Mouse (Mus musculus): Measurements from ENCODE around the gene Mindy2. TPM values are rescaled to one million over a fixed set of nuclear protein-coding genes. Genes with fewer than 3 reads are reported as not detected.

Gene Mindy2
- total RNA-seq (2014; fragmentation: Nextera tagmentation) = 11.8 and 12.5 TPM in 2 replicates
- total RNA-seq (2017) = 9.0 and 10.1 TPM in 2 replicates

- peak; percentile 95 for ATAC-seq (replicated peaks; ENCODE audit: poor library complexity, severe bottlenecking)
These were observed at the start of gene Mindy2 for GRCm38 (mm10) chr9:70657013-70657967. Gene Mindy2 (minus strand): TSS chr9:70657174.

GRCm38 (mm10) chr9:70706444-70706843 is 49.5 kb upstream of the Mindy2 start:
- peak; percentile 58 for ATAC-seq (replicated peaks; ENCODE audit: poor library complexity, severe bottlenecking)

GRCm38 (mm10) chr9:70703597-70704203 is 46.7 kb upstream of the Mindy2 start:
- no peak for ATAC-seq (replicated peaks; ENCODE audit: poor library complexity, severe bottlenecking)

GRCm38 (mm10) chr9:70698090-70698489 is 41.1 kb upstream of the Mindy2 start:
- no peak for ATAC-seq (replicated peaks; ENCODE audit: poor library complexity, severe bottlenecking)

GRCm38 (mm10) chr9:70695723-70696122 is 38.7 kb upstream of the Mindy2 start:
- ATAC-seq (replicated peaks; ENCODE audit: poor library complexity, severe bottlenecking) = no peak

GRCm38 (mm10) chr9:70691772-70692693 is 35.1 kb upstream of the Mindy2 start:
- peak; percentile 33 for ATAC-seq (replicated peaks; ENCODE audit: poor library complexity, severe bottlenecking)

GRCm38 (mm10) chr9:70690579-70690978 is 33.6 kb upstream of the Mindy2 start:
- ATAC-seq (replicated peaks; ENCODE audit: poor library complexity, severe bottlenecking) = no peak

- peak; percentile 42; the same call in 1 of the 2 replicates for ATAC-seq (replicated peaks; ENCODE audit: poor library complexity, severe bottlenecking)
These were observed 33.0 kb upstream of the Mindy2 start for GRCm38 (mm10) chr9:70689926-70690325.

- no peak for ATAC-seq (replicated peaks; ENCODE audit: poor library complexity, severe bottlenecking)
These were observed 31.5 kb upstream of the Mindy2 start for GRCm38 (mm10) chr9:70688301-70688968.

- no peak for ATAC-seq (replicated peaks; ENCODE audit: poor library complexity, severe bottlenecking)
These were observed 25.2 kb upstream of the Mindy2 start for GRCm38 (mm10) chr9:70682202-70682601.

- peak; percentile 6; the same call in 1 of the 2 replicates for ATAC-seq (replicated peaks; ENCODE audit: poor library complexity, severe bottlenecking)
These were observed 22.4 kb upstream of the Mindy2 start for GRCm38 (mm10) chr9:70679132-70680091.

- peak; percentile 95 for ATAC-seq (replicated peaks; ENCODE audit: poor library complexity, severe bottlenecking)
These were observed 21.7 kb upstream of the Mindy2 start, which contains the start of gene Adam10 for GRCm38 (mm10) chr9:70678682-70679131. Gene Adam10 (plus strand): TSS chr9:70678997.

GRCm38 (mm10) chr9:70675961-70676360 is 19.0 kb upstream of the Mindy2 start:
- no peak for ATAC-seq (replicated peaks; ENCODE audit: poor library complexity, severe bottlenecking)

- no peak for ATAC-seq (replicated peaks; ENCODE audit: poor library complexity, severe bottlenecking)
These were observed 18.1 kb upstream of the Mindy2 start for GRCm38 (mm10) chr9:70675117-70675516.

GRCm38 (mm10) chr9:70673656-70674055 is 16.7 kb upstream of the Mindy2 start:
- ATAC-seq (replicated peaks; ENCODE audit: poor library complexity, severe bottlenecking) = no peak

GRCm38 (mm10) chr9:70671772-70672579 is 15.0 kb upstream of the Mindy2 start:
- ATAC-seq (replicated peaks; ENCODE audit: poor library complexity, severe bottlenecking) = peak; percentile 52

- ATAC-seq (replicated peaks; ENCODE audit: poor library complexity, severe bottlenecking) = peak; percentile 61
These were observed 14.3 kb upstream of the Mindy2 start for GRCm38 (mm10) chr9:70671278-70671677.

- ATAC-seq (replicated peaks; ENCODE audit: poor library complexity, severe bottlenecking) = no peak
These were observed 13.4 kb upstream of the Mindy2 start for GRCm38 (mm10) chr9:70670381-70670780.

All from granulocyte monocyte progenitor cell, adult 5-6 weeks (primary cell).